Mouse (Mus musculus) stomach, postnatal 0 days (tissue): ENCODE measurements around the gene Dnah11.

Experiments
- CTCF ChIP-seq: IDR thresholded peaks from 2 replicates; pipeline ENCODE4 v1.5.1; 2016; ENCODE audit warnings: antibody characterized with exemption, low read depth, mild to moderate bottlenecking, moderate library complexity
- EP300 ChIP-seq: optimal IDR thresholded peaks from 2 replicates; pipeline ENCODE3; 2016; ENCODE audit warnings: antibody characterized with exemption

- no peak for TF ChIP-seq CTCF
- TF ChIP-seq EP300, result no peak
These were observed 113.6 kb downstream of the Dnah11 start for GRCm38 (mm10) chr12:118085291-118085690.
